Comparison of ENCODE assay signal across 9 mouse cellular contexts in genomic region chr19:57161010-57161660, GRCm38 (mm10).
A peak's percentile ranks its signal among the peaks of the same experiment; 100 is the strongest.
DNase-seq lines count a peak whose midpoint lies in the region; ATAC-seq and TF ChIP-seq lines count a peak whose summit lies in the region.
"Had no signal": no experiment of that assay in that cellular context is flagged by ENCODE, and none has a peak within 500 bp of the region (broad histone marks: within the 10 kb centered on the region; RNA-seq: fewer than 3 reads in every experiment).

No protein-coding gene starts in this region.

- H3K4me2 ChIP-seq in limb, embryonic 14.5 days (replicated peaks; ENCODE audit: low read depth, low read length, severe bottlenecking), result no peak overlapping the region
- H3K4me2 ChIP-seq in CH12.LX (ENCODE audit: insufficient read depth, low read depth, poor library complexity, severe bottlenecking), result no peak overlapping the region
- no peak overlapping the region for H3K4me2 ChIP-seq in embryonic facial prominence, embryonic 14.5 days (ENCODE audit: low read depth, low read length)
- H3K4me2 ChIP-seq in neural tube, embryonic 15.5 days, result no peak overlapping the region
- H3K4me2 ChIP-seq: liver, embryonic 15.5 days had no signal

- TF ChIP-seq EP300 in CH12.LX (IDR thresholded peaks at IDR 0.05; ENCODE audit: low read length), result no peak

- peak; percentile 71 for TF ChIP-seq RAD21 in CH12.LX (IDR thresholded peaks at IDR 0.05; ENCODE audit: low read depth, low read length)

- in situ Hi-C loops in CH12.LX (cut with MboI; ENCODE audit: low pct_ligation_motif_present, low pct_unique_long_range_greater_than_20kb, low sequenced_read_pairs), result loop anchor here (5.0 kb wide), 1 partner anchor 161 kb away; no protein-coding TSS in a partner anchor

- no peaks in the 10 kb centered on the region for H3K9me3 ChIP-seq in limb, embryonic 14.5 days (ENCODE audit: control insufficient read depth, low read length)
- no peaks in the 10 kb centered on the region for H3K9me3 ChIP-seq in limb, embryonic 10.5 days (replicated peaks)
- no peaks in the 10 kb centered on the region for H3K9me3 ChIP-seq in CH12.LX (replicated peaks; ENCODE audit: low read length)
- no peaks in the 10 kb centered on the region for H3K9me3 ChIP-seq in embryonic facial prominence, embryonic 14.5 days (ENCODE audit: control insufficient read depth, low read length)
- H3K9me3 ChIP-seq in neural tube, embryonic 15.5 days (replicated peaks), result no peaks in the 10 kb centered on the region
- H3K9me3 ChIP-seq: liver, embryonic 15.5 days had no signal

- DNase-seq in limb, embryonic 14.5 days (ENCODE audit: low spot score), result no peak
- DNase-seq in limb, embryonic 10.5 days (ENCODE audit: low spot score), result no peak
- DNase-seq in CH12.LX (ENCODE audit: extremely low read depth), result peak; percentile 45
- peak; percentile 43 for DNase-seq in T-cell, adult 2 months (ENCODE audit: low spot score)
- no peak for DNase-seq in embryonic facial prominence, embryonic 14.5 days (ENCODE audit: low spot score)
- DNase-seq in kidney, postnatal 14 days, result peak; percentile 79
- DNase-seq in ovary, postnatal 36 days (ENCODE audit: low spot score), result no peak

- TF ChIP-seq CTCF in CH12.LX (conservative IDR thresholded peaks at IDR 0.05 in 1 of 2, IDR thresholded peaks at IDR 0.05 in 1 of 2; ENCODE audit: low read depth in 2 of 2, low read length in 2 of 2), result peak; percentile 39 to 93; a peak in 3 of 4 replicates

- no peak overlapping the region for H3K9ac ChIP-seq in limb, embryonic 14.5 days (ENCODE audit: low read depth, low read length, severe bottlenecking)
- no peak overlapping the region for H3K9ac ChIP-seq in CH12.LX (ENCODE audit: insufficient read depth, low read depth)
- no peak overlapping the region for H3K9ac ChIP-seq in embryonic facial prominence, embryonic 14.5 days (ENCODE audit: low read depth, low read length)
- no peak overlapping the region for H3K9ac ChIP-seq in neural tube, embryonic 15.5 days (replicated peaks)
- H3K9ac ChIP-seq: liver, embryonic 15.5 days had no signal

- H3K27me3 ChIP-seq in limb, embryonic 14.5 days (ENCODE audit: control insufficient read depth, insufficient read depth, low read length), result no peaks in the 10 kb centered on the region
- H3K27me3 ChIP-seq in limb, embryonic 10.5 days (ENCODE audit: low read depth, poor library complexity, severe bottlenecking), result no peaks in the 10 kb centered on the region
- no peaks in the 10 kb centered on the region for H3K27me3 ChIP-seq in CH12.LX (replicated peaks)
- H3K27me3 ChIP-seq in embryonic facial prominence, embryonic 14.5 days (replicated peaks; ENCODE audit: control insufficient read depth, insufficient read depth, low read length), result no peaks in the 10 kb centered on the region
- H3K27me3 ChIP-seq in neural tube, embryonic 15.5 days (replicated peaks), result no peaks in the 10 kb centered on the region; the same call in 1 of the 2 replicates
- H3K27me3 ChIP-seq: liver, embryonic 15.5 days had no signal

- H3K27ac ChIP-seq in limb, embryonic 14.5 days (replicated peaks; ENCODE audit: low read depth, low read length), result no peak overlapping the region
- no peak overlapping the region for H3K27ac ChIP-seq in limb, embryonic 10.5 days
- H3K27ac ChIP-seq in CH12.LX (ENCODE audit: insufficient read depth, low read depth), result no peak overlapping the region
- H3K27ac ChIP-seq in embryonic facial prominence, embryonic 14.5 days (replicated peaks; ENCODE audit: low read depth, low read length), result no peak overlapping the region
- H3K27ac ChIP-seq in neural tube, embryonic 15.5 days (replicated peaks), result 0 out of 2 replicates have a peak overlapping the region, but pooled peaks have one; percentile 9
- H3K27ac ChIP-seq: liver, embryonic 15.5 days had no signal

- 0 out of 2 replicates have a peak, but pooled peaks have one; percentile 26 for ATAC-seq in limb, embryonic 14.5 days (ENCODE audit: low FRiP score, low read depth)
- 0 out of 2 replicates have a peak, but pooled peaks have one; percentile 67 for ATAC-seq in embryonic facial prominence, embryonic 14.5 days (ENCODE audit: low read depth)
- peak; percentile 57; the same call in 1 of the 2 replicates for ATAC-seq in neural tube, embryonic 15.5 days (ENCODE audit: low FRiP score)

- dilution Hi-C loops in CH12.LX (cut with MboI; ENCODE audit: extremely low pct_ligation_motif_present, extremely low pct_unique_long_range_greater_than_20kb, low sequenced_read_pairs), result no loop called here

- no peaks in the 10 kb centered on the region for H3K36me3 ChIP-seq in limb, embryonic 14.5 days (ENCODE audit: control insufficient read depth, insufficient read depth, low read length)
- H3K36me3 ChIP-seq in limb, embryonic 10.5 days, result no peaks in the 10 kb centered on the region
- no peaks in the 10 kb centered on the region for H3K36me3 ChIP-seq in CH12.LX (replicated peaks in 1 of 2; ENCODE audit: control insufficient read depth in 1 of 2, insufficient read depth in 1 of 2, low read length in 1 of 2)
- no peaks in the 10 kb centered on the region for H3K36me3 ChIP-seq in embryonic facial prominence, embryonic 14.5 days (ENCODE audit: control insufficient read depth, insufficient read depth, low read length)
- H3K36me3 ChIP-seq in neural tube, embryonic 15.5 days, result no peaks in the 10 kb centered on the region
- H3K36me3 ChIP-seq: liver, embryonic 15.5 days had no signal

- no peak overlapping the region for H3K4me3 ChIP-seq in limb, embryonic 14.5 days (replicated peaks; ENCODE audit: low read length)
- H3K4me3 ChIP-seq in limb, embryonic 10.5 days, result no peak overlapping the region
- H3K4me3 ChIP-seq in CH12.LX (replicated peaks in 1 of 3; ENCODE audit: low read depth in 2 of 3, low read length in 2 of 3, poor library complexity in 1 of 3), result no peak overlapping the region
- H3K4me3 ChIP-seq in embryonic facial prominence, embryonic 14.5 days (ENCODE audit: low read depth, low read length), result no peak overlapping the region
- H3K4me3 ChIP-seq in neural tube, embryonic 15.5 days (replicated peaks), result no peak overlapping the region
- H3K4me3 ChIP-seq: liver, embryonic 15.5 days had no signal

- WGBS in limb, embryonic 14.5 days, result 73% methylated on average over 7 of the region's 7 CpGs
- WGBS in limb, embryonic 10.5 days, result 72% methylated on average over 7 of the region's 7 CpGs
- 62% methylated on average over 7 of the region's 7 CpGs for WGBS in embryonic facial prominence, embryonic 14.5 days
- WGBS in neural tube, embryonic 15.5 days, result 68% methylated on average over 7 of the region's 7 CpGs

- H3K4me1 ChIP-seq in limb, embryonic 14.5 days (ENCODE audit: control insufficient read depth, insufficient read depth, low read length), result peaks cover 18% of the 10 kb centered on the region
- H3K4me1 ChIP-seq in limb, embryonic 10.5 days, result peaks cover 7% of the 10 kb centered on the region
- H3K4me1 ChIP-seq in CH12.LX (ENCODE audit: control insufficient read depth in 1 of 2, insufficient read depth in 2 of 2), result peaks cover 7 to 10% of the 10 kb centered on the region in 2 experiments
- no peaks in the 10 kb centered on the region for H3K4me1 ChIP-seq in embryonic facial prominence, embryonic 14.5 days (ENCODE audit: control insufficient read depth, insufficient read depth, low read length)
- H3K4me1 ChIP-seq in neural tube, embryonic 15.5 days, result no peaks in the 10 kb centered on the region
- H3K4me1 ChIP-seq: liver, embryonic 15.5 days had no signal

- no peak for TF ChIP-seq POLR2A in limb, embryonic 14.5 days (IDR thresholded peaks at IDR 0.05; ENCODE audit: borderline replicate concordance, extremely low read depth, insufficient read depth, insufficient read length)
- no peak for TF ChIP-seq POLR2A in CH12.LX (IDR thresholded peaks at IDR 0.05; ENCODE audit: low read depth, low read length)

- no peaks in the 10 kb centered on the region for H3K79me2 ChIP-seq in CH12.LX (replicated peaks; ENCODE audit: control insufficient read depth, extremely low read depth, insufficient read depth, poor library complexity, severe bottlenecking)

TF ChIP-seq in CH12.LX, 34 proteins besides CTCF, POLR2A, EP300 and RAD21:
- TF ChIP-seq NRF1 (IDR thresholded peaks at IDR 0.05; ENCODE audit: low read depth, low read length) (no peak), USF1 (IDR thresholded peaks at IDR 0.05; ENCODE audit: low read depth, low read length) (no peak), MEF2A (IDR thresholded peaks at IDR 0.05; ENCODE audit: borderline replicate concordance, low read depth, low read length) (no peak), MAX (IDR thresholded peaks at IDR 0.05; ENCODE audit: low read length) (no peak), MXI1 (IDR thresholded peaks at IDR 0.05; ENCODE audit: low read depth, low read length) (no peak), IRF4 (IDR thresholded peaks at IDR 0.05; ENCODE audit: low read depth, low read length) (0 out of 2 replicates have a peak, but pooled peaks have one; percentile 27), BHLHE40 (IDR thresholded peaks at IDR 0.05; ENCODE audit: low read depth, low read length) (no peak), ZNF384 (IDR thresholded peaks at IDR 0.05; ENCODE audit: low read depth, low read length) (0 out of 2 replicates have a peak, but pooled peaks have one; percentile 7), TBP (conservative IDR thresholded peaks at IDR 0.05; ENCODE audit: low read depth, low read length) (no peak), RCOR1 (conservative IDR thresholded peaks at IDR 0.05; ENCODE audit: low read depth, low read length) (no peak), TCF12 (IDR thresholded peaks at IDR 0.05; ENCODE audit: low read depth, low read length) (no peak), ZC3H11A (IDR thresholded peaks at IDR 0.05; ENCODE audit: low read depth, low read length) (peak; percentile 87), JUN (IDR thresholded peaks at IDR 0.05; ENCODE audit: insufficient read depth, low read depth, low read length) (no peak), CHD2 (IDR thresholded peaks at IDR 0.05; ENCODE audit: low read length) (no peak), SMC3 (IDR thresholded peaks at IDR 0.05; ENCODE audit: low read depth, low read length) (peak; percentile 77), SIN3A (IDR thresholded peaks at IDR 0.05; ENCODE audit: low read length) (no peak), UBTF (IDR thresholded peaks at IDR 0.05; ENCODE audit: low read depth, low read length) (no peak), MAFK (IDR thresholded peaks at IDR 0.05; ENCODE audit: insufficient replicate concordance, low read length) (no peak), MYC (IDR thresholded peaks at IDR 0.05; ENCODE audit: low read depth, low read length) (no peak), POLR2AphosphoS2 (IDR thresholded peaks at IDR 0.05; ENCODE audit: low read depth, low read length) (no peak), USF2 (conservative IDR thresholded peaks at IDR 0.05; ENCODE audit: low read depth, low read length) (no peak), JUND (conservative IDR thresholded peaks at IDR 0.05; ENCODE audit: low read depth, low read length) (no peak)

Comparison
In these comparisons a context has a peak if more than half of its experiments do, and no peak if none do; other contexts are left out.
1. DNase-seq: peak in CH12.LX (single experiment), T-cell, adult 2 months (single experiment) and kidney, postnatal 14 days (single experiment); none in limb, embryonic 14.5 days (single experiment), limb, embryonic 10.5 days (single experiment), embryonic facial prominence, embryonic 14.5 days (single experiment) and ovary, postnatal 36 days (single experiment).
2. Peak in every context shown above with its lines, with median percentiles within 50 percentile points of each other: ATAC-seq.